Mouse (Mus musculus): ENCODE measurements around the gene Mfrp. TPM values are rescaled to one million over a fixed set of nuclear protein-coding genes. Genes with fewer than 3 reads are reported as not detected.
"Not testable (repeated sequence)": the region's sequence is repeated elsewhere in the genome, so short reads cannot be mapped to it uniquely, and the experiment has no call there.

The Mfrp gene
- total and polyA plus RNA-seq, 2 experiments: not detected

- Histone ChIP-seq H3K27ac (replicated peaks; ENCODE audit: insufficient read depth, low read depth, low read length) (peak overlapping the region; percentile 6; the same call in 1 of the 2 replicates), H3K4me3 (ENCODE audit: insufficient read depth, low read depth, low read length) (peak overlapping the region; percentile 32; the same call in 1 of the 2 replicates), H3K9ac (ENCODE audit: low read depth, low read length) (peak overlapping the region; percentile 28), H3K79me2 (ENCODE audit: control insufficient read depth, insufficient read depth, low read length) (peaks cover 5% of the 10 kb centered on the region; the same call in 1 of the 2 replicates), H3K27me3 (ENCODE audit: control insufficient read depth, insufficient read depth, low read length) (no peaks in the 10 kb centered on the region), H3K4me1 (ENCODE audit: control insufficient read depth, insufficient read depth, low read length) (peaks cover 2% of the 10 kb centered on the region; the same call in 1 of the 2 replicates), H3K36me3 (ENCODE audit: control insufficient read depth, insufficient read depth, low read length) (no peaks in the 10 kb centered on the region)
- 81% methylated on average over 25 of the region's 25 CpGs for WGBS
- TF ChIP-seq CTCF (IDR thresholded peaks at IDR 0.05; ENCODE audit: low read depth, low read length) (peak; percentile 34; the same call in 1 of the 2 replicates), POLR2A (IDR thresholded peaks at IDR 0.05; ENCODE audit: extremely low read depth, insufficient read depth, low read length) (no peak)
- no peak for DNase-seq (ENCODE audit: extremely low read depth, low read depth, low spot score)
These were observed 6.1 kb downstream of the Mfrp start for GRCm38 (mm10) chr9:44107557-44108179.

DNA sequence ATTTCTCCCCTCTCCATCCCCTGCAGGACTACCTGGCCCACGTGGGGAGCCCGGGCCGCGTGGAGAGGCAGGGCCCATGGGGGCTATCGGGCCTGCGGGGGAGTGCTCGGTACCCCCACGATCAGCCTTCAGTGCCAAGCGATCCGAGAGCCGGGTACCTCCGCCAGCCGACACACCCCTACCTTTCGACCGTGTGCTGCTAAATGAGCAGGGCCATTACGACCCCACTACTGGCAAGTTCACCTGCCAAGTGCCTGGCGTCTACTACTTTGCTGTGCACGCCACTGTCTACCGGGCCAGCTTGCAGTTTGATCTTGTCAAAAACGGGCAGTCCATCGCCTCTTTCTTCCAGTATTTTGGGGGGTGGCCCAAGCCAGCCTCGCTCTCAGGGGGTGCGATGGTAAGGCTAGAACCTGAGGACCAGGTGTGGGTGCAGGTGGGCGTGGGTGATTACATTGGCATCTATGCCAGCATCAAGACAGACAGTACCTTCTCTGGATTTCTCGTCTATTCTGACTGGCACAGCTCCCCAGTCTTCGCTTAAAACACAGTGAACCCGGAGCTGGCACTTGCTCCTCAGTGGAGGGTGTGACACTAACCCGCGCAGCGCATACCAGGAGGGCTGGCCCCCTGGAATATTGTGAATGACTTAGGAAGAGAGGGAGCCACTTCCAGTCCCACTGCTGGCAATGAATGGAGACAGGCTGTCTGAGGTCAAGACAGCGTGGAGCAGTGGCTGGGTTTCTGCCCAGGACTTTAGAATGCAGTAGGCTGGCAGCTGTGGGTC is 6.9 kb downstream of the Mfrp start:
- H3K36me3 ChIP-seq (ENCODE audit: control insufficient read depth, insufficient read depth, low read length): no peaks in the 10 kb centered on the region

DNA sequence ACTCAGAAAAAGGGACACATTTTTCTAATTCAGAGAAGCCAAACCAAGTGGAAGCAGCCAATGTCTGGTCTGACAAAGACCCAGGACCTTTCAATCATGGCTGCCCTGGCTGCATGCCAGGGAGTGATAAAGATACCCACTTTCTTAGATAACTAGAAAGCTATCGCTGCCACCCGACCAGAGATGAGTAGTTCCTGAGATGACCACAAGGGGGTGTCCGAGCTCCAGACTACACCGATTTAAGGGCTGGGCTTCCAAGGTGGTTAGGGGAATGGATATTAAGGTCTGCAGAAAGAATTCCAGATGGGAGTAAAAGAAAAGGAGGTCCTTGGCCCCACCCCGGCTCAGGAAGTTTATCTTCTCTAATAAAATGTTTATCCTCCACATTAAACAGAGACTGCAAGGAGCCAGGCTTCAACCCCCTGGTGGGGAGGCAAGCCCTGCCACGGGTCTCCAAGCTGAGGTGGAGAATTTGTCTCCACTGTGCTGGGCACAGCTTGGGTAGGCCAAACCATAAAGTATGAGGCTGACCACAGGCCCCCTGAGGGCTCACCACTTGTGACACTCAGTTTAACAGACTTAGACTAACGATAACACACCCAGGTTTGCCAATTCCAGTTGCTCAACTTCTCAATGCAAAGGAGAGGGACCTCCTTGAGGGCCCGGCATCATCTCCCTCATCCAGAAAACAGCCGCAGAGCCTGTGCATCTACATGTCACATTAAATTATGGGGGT is 8.0 kb downstream of the Mfrp start:
- Histone ChIP-seq H3K27ac (replicated peaks; ENCODE audit: insufficient read depth, low read depth, low read length) (no peak overlapping the region), H3K36me3 (ENCODE audit: control insufficient read depth, insufficient read depth, low read length) (no peaks in the 10 kb centered on the region), H3K4me1 (ENCODE audit: control insufficient read depth, insufficient read depth, low read length) (peaks cover 5% of the 10 kb centered on the region; the same call in 1 of the 2 replicates), H3K9ac (ENCODE audit: low read depth, low read length) (no peak overlapping the region), H3K4me3 (ENCODE audit: insufficient read depth, low read depth, low read length) (no peak overlapping the region), H3K27me3 (ENCODE audit: control insufficient read depth, insufficient read depth, low read length) (no peaks in the 10 kb centered on the region), H3K79me2 (ENCODE audit: control insufficient read depth, insufficient read depth, low read length) (peaks cover 5% of the 10 kb centered on the region; the same call in 1 of the 2 replicates)
- 34% methylated on average over 9 of the region's 9 CpGs for WGBS
- DNase-seq (ENCODE audit: extremely low read depth, low read depth, low spot score): peak; percentile 35
- peak; percentile 73 for TF ChIP-seq CTCF (IDR thresholded peaks at IDR 0.05; ENCODE audit: low read depth, low read length)
- TF ChIP-seq POLR2A (IDR thresholded peaks at IDR 0.05; ENCODE audit: extremely low read depth, insufficient read depth, low read length): no peak

More for the DNA sequence above, 6.9 kb downstream of the Mfrp start:
- Histone ChIP-seq H3K27ac (replicated peaks; ENCODE audit: insufficient read depth, low read depth, low read length) (no peak overlapping the region), H3K9ac (ENCODE audit: low read depth, low read length) (no peak overlapping the region), H3K4me3 (ENCODE audit: insufficient read depth, low read depth, low read length) (no peak overlapping the region), H3K79me2 (ENCODE audit: control insufficient read depth, insufficient read depth, low read length) (peaks cover 5% of the 10 kb centered on the region; the same call in 1 of the 2 replicates), H3K27me3 (ENCODE audit: control insufficient read depth, insufficient read depth, low read length) (no peaks in the 10 kb centered on the region), H3K4me1 (ENCODE audit: control insufficient read depth, insufficient read depth, low read length) (peaks cover 3% of the 10 kb centered on the region; the same call in 1 of the 2 replicates)
- TF ChIP-seq POLR2A (IDR thresholded peaks at IDR 0.05; ENCODE audit: extremely low read depth, insufficient read depth, low read length): no peak
- TF ChIP-seq CTCF (IDR thresholded peaks at IDR 0.05; ENCODE audit: low read depth, low read length): no peak
- DNase-seq (ENCODE audit: extremely low read depth, low read depth, low spot score): no peak
- 88% methylated on average over 31 of the region's 31 CpGs for WGBS

GRCm38 (mm10) chr9:44111909-44112308 is 10.4 kb downstream of the Mfrp start:
- not testable (repeated sequence) for H3K79me2 ChIP-seq (ENCODE audit: control insufficient read depth, insufficient read depth, low read length); DNase-seq (ENCODE audit: extremely low read depth, low read depth, low spot score); H3K36me3 ChIP-seq (ENCODE audit: control insufficient read depth, insufficient read depth, low read length); H3K4me3 ChIP-seq (ENCODE audit: insufficient read depth, low read depth, low read length); H3K27ac ChIP-seq (replicated peaks; ENCODE audit: insufficient read depth, low read depth, low read length); H3K27me3 ChIP-seq (ENCODE audit: control insufficient read depth, insufficient read depth, low read length); H3K4me1 ChIP-seq (ENCODE audit: control insufficient read depth, insufficient read depth, low read length); H3K9ac ChIP-seq (ENCODE audit: low read depth, low read length)
- 76% methylated on average over 10 of the region's 12 CpGs for WGBS

- Histone ChIP-seq H3K4me3 (ENCODE audit: insufficient read depth, low read depth, low read length) (peak within 1 kb of the TSS; percentile 92), H3K79me2 (ENCODE audit: control insufficient read depth, insufficient read depth, low read length) (peaks cover 5% of the 10 kb centered on the region; the same call in 1 of the 2 replicates), H3K27me3 (ENCODE audit: control insufficient read depth, insufficient read depth, low read length) (no peaks in the 10 kb centered on the region), H3K36me3 (ENCODE audit: control insufficient read depth, insufficient read depth, low read length) (no peaks in the 10 kb centered on the region), H3K27ac (replicated peaks; ENCODE audit: insufficient read depth, low read depth, low read length) (no peak within 1 kb of the TSS), H3K9ac (ENCODE audit: low read depth, low read length) (peak within 1 kb of the TSS; percentile 90), H3K4me1 (ENCODE audit: control insufficient read depth, insufficient read depth, low read length) (peaks cover 5% of the 10 kb centered on the region; the same call in 1 of the 2 replicates)
- peak; percentile 97 for DNase-seq (ENCODE audit: extremely low read depth, low read depth, low spot score)
- TF ChIP-seq POLR2A (IDR thresholded peaks at IDR 0.05; ENCODE audit: extremely low read depth, insufficient read depth, low read length) (peak; percentile 45; the same call in 1 of the 2 replicates), CTCF (IDR thresholded peaks at IDR 0.05; ENCODE audit: low read depth, low read length) (no peak)
- WGBS: under 1% methylated on average over 51 of the region's 51 CpGs
These were observed 11.7 kb downstream of the Mfrp start, which contains the start of the genes Gm49380 and Rnf26 for GRCm38 (mm10) chr9:44113105-44113789. Gene Gm49380, minus strand, starts transcription at chr9:44113500. Gene Rnf26, minus strand, starts transcription at chr9:44113517.

All from liver, adult 2 months (tissue).